Mouse (Mus musculus): ENCODE measurements around the gene Hoxc6. TPM values are rescaled to one million over a fixed set of nuclear protein-coding genes. Genes with fewer than 3 reads are reported as not detected.

Gene Hoxc6
- polyA plus RNA-seq, 1 experiment from 2014 or later, result not detected

DNA sequence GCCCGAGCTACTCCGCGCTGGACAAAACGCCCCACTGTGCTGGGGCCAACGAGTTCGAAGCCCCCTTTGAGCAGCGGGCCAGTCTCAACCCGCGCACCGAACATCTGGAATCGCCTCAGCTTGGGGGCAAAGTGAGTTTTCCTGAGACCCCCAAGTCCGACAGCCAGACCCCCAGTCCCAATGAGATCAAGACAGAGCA, 30.8 kb upstream of the Hoxc6 start, which contains the start of gene Hoxc5:
TSS of gene Hoxc5 (plus strand) at position 132 of the 199 bp plus-strand sequence.
- H3K36me3 ChIP-seq (ENCODE audit: control insufficient read depth, insufficient read depth, low read length), result no peaks in the 10 kb centered on the region
- H3K4me2 ChIP-seq (ENCODE audit: low read length), result no peak within 1 kb of the TSS
- H3K4me1 ChIP-seq (ENCODE audit: control insufficient read depth, insufficient read depth, low read length), result peaks cover 3% of the 10 kb centered on the region; the same call in 1 of the 2 replicates
- no peak within 1 kb of the TSS for H3K9ac ChIP-seq (ENCODE audit: low read depth, low read length)
- no peak for ATAC-seq
- H3K27me3 ChIP-seq (ENCODE audit: control insufficient read depth, insufficient read depth, low read depth, low read length), result peaks cover 91% of the 10 kb centered on the region
- H3K27ac ChIP-seq (ENCODE audit: low read length), result no peak within 1 kb of the TSS
- H3K4me3 ChIP-seq (ENCODE audit: low read depth, low read length), result no peak within 1 kb of the TSS
- 4% methylated on average over 12 of the region's 12 CpGs for WGBS
- H3K9me3 ChIP-seq (replicated peaks; ENCODE audit: control insufficient read depth, low read length, poor library complexity, severe bottlenecking), result no peaks in the 10 kb centered on the region

- peaks cover 91% of the 10 kb centered on the region for H3K27me3 ChIP-seq (ENCODE audit: control insufficient read depth, insufficient read depth, low read depth, low read length)
- ATAC-seq, result no peak
- H3K4me2 ChIP-seq (ENCODE audit: low read length), result no peak overlapping the region
- H3K9ac ChIP-seq (ENCODE audit: low read depth, low read length), result no peak overlapping the region
- H3K4me1 ChIP-seq (ENCODE audit: control insufficient read depth, insufficient read depth, low read length), result peaks cover 3% of the 10 kb centered on the region; the same call in 1 of the 2 replicates
- no peak overlapping the region for H3K27ac ChIP-seq (ENCODE audit: low read length)
- no peak overlapping the region for H3K4me3 ChIP-seq (ENCODE audit: low read depth, low read length)
- H3K36me3 ChIP-seq (ENCODE audit: control insufficient read depth, insufficient read depth, low read length), result no peaks in the 10 kb centered on the region
- H3K9me3 ChIP-seq (replicated peaks; ENCODE audit: control insufficient read depth, low read length, poor library complexity, severe bottlenecking), result no peaks in the 10 kb centered on the region
- WGBS, result 3% methylated on average over 34 of the region's 34 CpGs
Observed at GRCm38 (mm10) chr15:102967511-102968397, 30.3 kb upstream of the Hoxc6 start.

- H3K4me2 ChIP-seq (ENCODE audit: low read length), result no peak overlapping the region
- peaks cover 3% of the 10 kb centered on the region; the same call in 1 of the 2 replicates for H3K4me1 ChIP-seq (ENCODE audit: control insufficient read depth, insufficient read depth, low read length)
- H3K9me3 ChIP-seq (replicated peaks; ENCODE audit: control insufficient read depth, low read length, poor library complexity, severe bottlenecking), result no peaks in the 10 kb centered on the region
- H3K27ac ChIP-seq (ENCODE audit: low read length), result no peak overlapping the region
- H3K36me3 ChIP-seq (ENCODE audit: control insufficient read depth, insufficient read depth, low read length), result no peaks in the 10 kb centered on the region
- peaks cover 94% of the 10 kb centered on the region for H3K27me3 ChIP-seq (ENCODE audit: control insufficient read depth, insufficient read depth, low read depth, low read length)
- no peak for ATAC-seq
- WGBS, result 25% methylated on average over 1 of the region's 1 CpGs
- no peak overlapping the region for H3K4me3 ChIP-seq (ENCODE audit: low read depth, low read length)
- H3K9ac ChIP-seq (ENCODE audit: low read depth, low read length), result no peak overlapping the region
Observed at GRCm38 (mm10) chr15:102969296-102969695, 28.8 kb upstream of the Hoxc6 start.

DNA sequence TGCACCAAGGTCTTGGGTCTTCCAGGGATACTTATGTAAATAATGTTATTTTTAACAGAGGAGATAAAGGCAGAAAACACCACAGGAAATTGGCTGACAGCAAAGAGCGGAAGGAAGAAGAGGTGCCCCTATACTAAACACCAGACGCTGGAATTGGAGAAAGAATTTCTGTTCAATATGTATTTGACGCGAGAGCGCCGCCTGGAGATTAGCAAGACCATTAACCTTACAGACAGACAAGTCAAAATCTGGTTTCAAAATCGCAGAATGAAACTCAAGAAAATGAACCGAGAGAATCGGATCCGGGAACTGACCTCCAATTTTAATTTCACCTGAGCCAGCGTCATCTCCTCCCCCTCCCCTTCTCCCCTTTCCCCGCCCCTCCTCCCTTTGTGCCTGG, 27.3 kb upstream of the Hoxc6 start:
- no peak for ATAC-seq
- Histone ChIP-seq H3K4me2 (ENCODE audit: low read length) (no peak overlapping the region), H3K4me3 (ENCODE audit: low read depth, low read length) (no peak overlapping the region), H3K9me3 (replicated peaks; ENCODE audit: control insufficient read depth, low read length, poor library complexity, severe bottlenecking) (no peaks in the 10 kb centered on the region), H3K36me3 (ENCODE audit: control insufficient read depth, insufficient read depth, low read length) (no peaks in the 10 kb centered on the region), H3K4me1 (ENCODE audit: control insufficient read depth, insufficient read depth, low read length) (peaks cover 3% of the 10 kb centered on the region; the same call in 1 of the 2 replicates), H3K27ac (ENCODE audit: low read length) (no peak overlapping the region), H3K27me3 (ENCODE audit: control insufficient read depth, insufficient read depth, low read depth, low read length) (peaks cover 93% of the 10 kb centered on the region), H3K9ac (ENCODE audit: low read depth, low read length) (no peak overlapping the region)
- under 1% methylated on average over 12 of the region's 12 CpGs for WGBS

- WGBS, result under 1% methylated on average over 21 of the region's 21 CpGs
- no peak overlapping the region for H3K4me2 ChIP-seq (ENCODE audit: low read length)
- ATAC-seq, result no peak
Observed at GRCm38 (mm10) chr15:102972254-102972653, 25.8 kb upstream of the Hoxc6 start.

GRCm38 (mm10) chr15:102972753-102973152, 25.3 kb upstream of the Hoxc6 start:
- WGBS, result under 1% methylated on average over 6 of the region's 6 CpGs

More at GRCm38 (mm10) chr15:102972254-102972653, 25.8 kb upstream of the Hoxc6 start:
- peaks cover 88% of the 10 kb centered on the region for H3K27me3 ChIP-seq (ENCODE audit: control insufficient read depth, insufficient read depth, low read depth, low read length)
- H3K27ac ChIP-seq (ENCODE audit: low read length), result no peak overlapping the region
- H3K4me3 ChIP-seq (ENCODE audit: low read depth, low read length), result no peak overlapping the region
- no peaks in the 10 kb centered on the region for H3K36me3 ChIP-seq (ENCODE audit: control insufficient read depth, insufficient read depth, low read length)
- no peaks in the 10 kb centered on the region for H3K4me1 ChIP-seq (ENCODE audit: control insufficient read depth, insufficient read depth, low read length)
- H3K9me3 ChIP-seq (replicated peaks; ENCODE audit: control insufficient read depth, low read length, poor library complexity, severe bottlenecking), result no peaks in the 10 kb centered on the region
- H3K9ac ChIP-seq (ENCODE audit: low read depth, low read length), result no peak overlapping the region

DNA sequence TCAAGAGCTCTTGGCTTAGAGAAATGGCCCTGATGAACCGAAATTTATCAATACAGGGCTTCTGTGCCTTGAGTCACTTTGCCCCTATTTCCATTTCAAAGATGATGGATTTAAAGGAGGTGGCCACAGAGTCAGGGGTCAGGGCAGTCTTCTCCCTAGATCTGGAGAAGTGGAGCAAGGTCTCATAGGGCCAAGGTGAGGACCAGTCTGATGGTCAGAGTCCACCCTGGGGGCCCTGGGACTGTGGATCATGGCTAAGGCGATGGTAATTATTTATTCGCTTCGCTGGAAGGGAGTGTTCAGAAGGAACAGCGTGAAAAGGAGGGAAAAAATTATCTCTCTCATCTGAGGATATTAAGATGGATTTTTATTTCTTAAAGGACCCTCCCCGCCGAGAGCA, 23.0 kb upstream of the Hoxc6 start:
- no peak overlapping the region for H3K4me2 ChIP-seq (ENCODE audit: low read length)
- whole genome bisulfite sequencing, result 5% methylated on average over 7 of the region's 7 CpGs
- H3K27ac ChIP-seq (ENCODE audit: low read length), result no peak overlapping the region

More at GRCm38 (mm10) chr15:102972753-102973152, 25.3 kb upstream of the Hoxc6 start:
- H3K4me3 ChIP-seq (ENCODE audit: low read depth, low read length), result no peak overlapping the region
- no peaks in the 10 kb centered on the region for H3K9me3 ChIP-seq (replicated peaks; ENCODE audit: control insufficient read depth, low read length, poor library complexity, severe bottlenecking)
- no peak overlapping the region for H3K9ac ChIP-seq (ENCODE audit: low read depth, low read length)
- H3K36me3 ChIP-seq (ENCODE audit: control insufficient read depth, insufficient read depth, low read length), result no peaks in the 10 kb centered on the region
- ATAC-seq, result no peak
- H3K4me1 ChIP-seq (ENCODE audit: control insufficient read depth, insufficient read depth, low read length), result no peaks in the 10 kb centered on the region
- no peak overlapping the region for H3K27ac ChIP-seq (ENCODE audit: low read length)
- no peak overlapping the region for H3K4me2 ChIP-seq (ENCODE audit: low read length)
- H3K27me3 ChIP-seq (ENCODE audit: control insufficient read depth, insufficient read depth, low read depth, low read length), result peaks cover 87% of the 10 kb centered on the region

DNA sequence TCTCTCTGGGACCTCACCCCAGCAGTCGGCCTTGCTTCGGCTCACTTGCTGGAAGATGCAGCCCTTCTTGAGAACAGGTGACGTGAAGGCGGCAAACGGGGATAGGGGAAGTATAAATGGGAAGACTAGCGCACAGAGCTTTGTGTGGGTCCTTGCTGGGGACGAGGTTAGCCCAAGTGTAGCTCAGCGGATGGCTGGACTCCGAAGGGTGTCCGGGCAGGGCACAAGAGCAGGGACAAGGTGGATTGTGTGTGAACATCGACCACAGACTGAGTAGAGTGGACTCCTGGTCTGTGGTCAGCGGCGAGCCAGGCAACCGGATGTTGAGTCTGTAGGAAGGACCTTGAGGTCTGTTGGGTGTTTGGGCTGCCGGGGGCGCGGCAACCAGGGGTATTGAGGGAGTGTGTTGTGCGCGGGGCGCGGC, 22.4 kb upstream of the Hoxc6 start:
- H3K9ac ChIP-seq (ENCODE audit: low read depth, low read length), result no peak overlapping the region
- H3K4me3 ChIP-seq (ENCODE audit: low read depth, low read length), result no peak overlapping the region

More for the DNA sequence above, 23.0 kb upstream of the Hoxc6 start:
- Histone ChIP-seq H3K4me3 (ENCODE audit: low read depth, low read length) (no peak overlapping the region), H3K4me1 (ENCODE audit: control insufficient read depth, insufficient read depth, low read length) (no peaks in the 10 kb centered on the region), H3K36me3 (ENCODE audit: control insufficient read depth, insufficient read depth, low read length) (no peaks in the 10 kb centered on the region), H3K9me3 (replicated peaks; ENCODE audit: control insufficient read depth, low read length, poor library complexity, severe bottlenecking) (no peaks in the 10 kb centered on the region), H3K27me3 (ENCODE audit: control insufficient read depth, insufficient read depth, low read depth, low read length) (peaks cover 88% of the 10 kb centered on the region), H3K9ac (ENCODE audit: low read depth, low read length) (no peak overlapping the region)
- ATAC-seq, result no peak

GRCm38 (mm10) chr15:102976171-102976570, 21.9 kb upstream of the Hoxc6 start, which contains the start of gene Hoxc9:
TSS of gene Hoxc9 (plus strand) at chr15:102976439.
- no peak within 1 kb of the TSS for H3K4me3 ChIP-seq (ENCODE audit: low read depth, low read length)
- no peak within 1 kb of the TSS for H3K27ac ChIP-seq (ENCODE audit: low read length)
- H3K4me1 ChIP-seq (ENCODE audit: control insufficient read depth, insufficient read depth, low read length), result no peaks in the 10 kb centered on the region
- H3K4me2 ChIP-seq (ENCODE audit: low read length), result no peak within 1 kb of the TSS; the same call in 1 of the 2 replicates
- H3K36me3 ChIP-seq (ENCODE audit: control insufficient read depth, insufficient read depth, low read length), result no peaks in the 10 kb centered on the region
- H3K27me3 ChIP-seq (ENCODE audit: control insufficient read depth, insufficient read depth, low read depth, low read length), result peaks cover 84% of the 10 kb centered on the region
- H3K9me3 ChIP-seq (replicated peaks; ENCODE audit: control insufficient read depth, low read length, poor library complexity, severe bottlenecking), result no peaks in the 10 kb centered on the region
- ATAC-seq, result no peak
- under 1% methylated on average over 20 of the region's 20 CpGs for whole genome bisulfite sequencing
- no peak within 1 kb of the TSS for H3K9ac ChIP-seq (ENCODE audit: low read depth, low read length)

More for the DNA sequence above, 22.4 kb upstream of the Hoxc6 start:
- no peaks in the 10 kb centered on the region for H3K4me1 ChIP-seq (ENCODE audit: control insufficient read depth, insufficient read depth, low read length)
- H3K27me3 ChIP-seq (ENCODE audit: control insufficient read depth, insufficient read depth, low read depth, low read length), result peaks cover 87% of the 10 kb centered on the region
- H3K9me3 ChIP-seq (replicated peaks; ENCODE audit: control insufficient read depth, low read length, poor library complexity, severe bottlenecking), result no peaks in the 10 kb centered on the region
- 1% methylated on average over 21 of the region's 21 CpGs for WGBS
- no peak for ATAC-seq
- no peak overlapping the region for H3K27ac ChIP-seq (ENCODE audit: low read length)
- no peaks in the 10 kb centered on the region for H3K36me3 ChIP-seq (ENCODE audit: control insufficient read depth, insufficient read depth, low read length)
- H3K4me2 ChIP-seq (ENCODE audit: low read length), result no peak overlapping the region

Data from midbrain, embryonic 16.5 days (tissue).